13 mouse cellular contexts compared by ENCODE assay signal in genomic region chr1:135565775-135566174, GRCm38 (mm10). TPM values are rescaled to one million over a fixed set of nuclear protein-coding genes. Genes with fewer than 3 reads are reported as not detected.
DNase-seq lines count a peak whose midpoint lies in the region; ATAC-seq lines count a peak whose summit lies in the region.
"Had no signal": no experiment of that assay in that cellular context is flagged by ENCODE, and none has a peak within 500 bp of the region (broad histone marks: within the 10 kb centered on the region; RNA-seq: fewer than 3 reads in every experiment).

No protein-coding gene starts in this region.

- H3K27ac ChIP-seq in forebrain, embryonic 10.5 days, result peak overlapping the region; percentile 81
- no peak overlapping the region for H3K27ac ChIP-seq in forebrain, embryonic 11.5 days (ENCODE audit: low read depth, low read length)
- H3K27ac ChIP-seq in embryonic facial prominence, embryonic 10.5 days (replicated peaks), result peak overlapping the region; percentile 87; the same call in 1 of the 2 replicates
- peak overlapping the region; percentile 86 for H3K27ac ChIP-seq in forebrain, embryonic 16.5 days (ENCODE audit: low read length)
- H3K27ac ChIP-seq in limb, embryonic 12.5 days, result peak overlapping the region; percentile 31; the same call in 1 of the 2 replicates
- H3K27ac ChIP-seq: liver, embryonic 14.5 days had no signal

- no peak overlapping the region for H3K4me3 ChIP-seq in forebrain, embryonic 10.5 days
- no peak overlapping the region for H3K4me3 ChIP-seq in forebrain, embryonic 11.5 days (ENCODE audit: low read depth, low read length)
- no peak overlapping the region for H3K4me3 ChIP-seq in embryonic facial prominence, embryonic 10.5 days
- H3K4me3 ChIP-seq in forebrain, embryonic 16.5 days (replicated peaks; ENCODE audit: low read length), result no peak overlapping the region
- no peak overlapping the region for H3K4me3 ChIP-seq in limb, embryonic 12.5 days (replicated peaks)

- H3K4me1 ChIP-seq in forebrain, embryonic 10.5 days, result peaks cover 66% of the 10 kb centered on the region
- peaks cover 6% of the 10 kb centered on the region; the same call in 1 of the 2 replicates for H3K4me1 ChIP-seq in forebrain, embryonic 11.5 days (replicated peaks; ENCODE audit: control insufficient read depth, insufficient read depth, low read length)
- H3K4me1 ChIP-seq in embryonic facial prominence, embryonic 10.5 days, result peaks cover 80% of the 10 kb centered on the region
- peaks cover 70% of the 10 kb centered on the region for H3K4me1 ChIP-seq in forebrain, embryonic 16.5 days (replicated peaks; ENCODE audit: control insufficient read depth, insufficient read depth, low read length)
- peaks cover 80% of the 10 kb centered on the region for H3K4me1 ChIP-seq in limb, embryonic 12.5 days (replicated peaks)

- H3K4me2 ChIP-seq in forebrain, embryonic 11.5 days (ENCODE audit: low read depth, low read length, severe bottlenecking), result no peak overlapping the region
- H3K4me2 ChIP-seq in forebrain, embryonic 16.5 days (ENCODE audit: low read length), result no peak overlapping the region
- H3K4me2 ChIP-seq in limb, embryonic 12.5 days, result no peak overlapping the region

- no peak overlapping the region for H3K9ac ChIP-seq in forebrain, embryonic 11.5 days (ENCODE audit: low read length)
- no peak overlapping the region; the same call in 1 of the 2 replicates for H3K9ac ChIP-seq in forebrain, embryonic 16.5 days (replicated peaks; ENCODE audit: low read depth, low read length)
- no peak overlapping the region for H3K9ac ChIP-seq in limb, embryonic 12.5 days (replicated peaks)
- H3K9ac ChIP-seq: liver, embryonic 14.5 days had no signal

- H3K9me3 ChIP-seq in forebrain, embryonic 10.5 days, result no peaks in the 10 kb centered on the region
- no peaks in the 10 kb centered on the region for H3K9me3 ChIP-seq in forebrain, embryonic 11.5 days (ENCODE audit: control insufficient read depth, low read length)
- no peaks in the 10 kb centered on the region for H3K9me3 ChIP-seq in embryonic facial prominence, embryonic 10.5 days
- no peaks in the 10 kb centered on the region for H3K9me3 ChIP-seq in forebrain, embryonic 16.5 days (ENCODE audit: control insufficient read depth, low read length)
- no peaks in the 10 kb centered on the region for H3K9me3 ChIP-seq in limb, embryonic 12.5 days

- intact Hi-C loops in gastrocnemius, postnatal 36 days (cut with DNase I), result no loop called here

- 85% methylated on average over 5 of the region's 5 CpGs for WGBS in forebrain, embryonic 10.5 days
- 83% methylated on average over 5 of the region's 5 CpGs for WGBS in forebrain, embryonic 11.5 days
- 84% methylated on average over 5 of the region's 5 CpGs for WGBS in embryonic facial prominence, embryonic 10.5 days
- WGBS in forebrain, embryonic 16.5 days, result 46% methylated on average over 5 of the region's 5 CpGs
- 82% methylated on average over 5 of the region's 5 CpGs for WGBS in limb, embryonic 12.5 days

- no peak for DNase-seq in forebrain, embryonic 10.5 days (ENCODE audit: extremely low spot score, low spot score)
- DNase-seq in forebrain, embryonic 11.5 days (ENCODE audit: low spot score), result no peak
- DNase-seq in embryonic facial prominence, embryonic 10.5 days (ENCODE audit: low spot score), result no peak
- DNase-seq in spleen, postnatal 10 days (ENCODE audit: low spot score in 2 of 2), result no peak
- DNase-seq in gastrocnemius, postnatal 36 days, result no peak
- DNase-seq: adrenal gland, postnatal 25 days; gastrocnemius, postnatal 25 days; thymus, postnatal 4 days had no signal

- ATAC-seq in forebrain, embryonic 11.5 days (replicated peaks; ENCODE audit: low FRiP score), result no peak
- no peak for ATAC-seq in forebrain, embryonic 16.5 days
- ATAC-seq in limb, embryonic 12.5 days (ENCODE audit: insufficient number of reproducible peaks, insufficient read depth, low FRiP score, low TSS enrichment, low read depth), result no peak
- no peak for ATAC-seq in erythroblast, adult 5-6 weeks (replicated peaks; ENCODE audit: low FRiP score, poor library complexity, severe bottlenecking)
- ATAC-seq: lung, postnatal 0 days had no signal

- H3K36me3 ChIP-seq in forebrain, embryonic 10.5 days (replicated peaks), result 0 out of 2 replicates have a peak, but pooled peaks cover 4% of the 10 kb centered on the region
- no peaks in the 10 kb centered on the region for H3K36me3 ChIP-seq in forebrain, embryonic 11.5 days (ENCODE audit: control insufficient read depth, insufficient read depth, low read length)
- peaks cover 15% of the 10 kb centered on the region; the same call in 1 of the 2 replicates for H3K36me3 ChIP-seq in embryonic facial prominence, embryonic 10.5 days (replicated peaks)
- H3K36me3 ChIP-seq in forebrain, embryonic 16.5 days (ENCODE audit: control insufficient read depth, insufficient read depth), result no peaks in the 10 kb centered on the region
- no peaks in the 10 kb centered on the region for H3K36me3 ChIP-seq in limb, embryonic 12.5 days

- H3K27me3 ChIP-seq in forebrain, embryonic 10.5 days (ENCODE audit: poor library complexity, severe bottlenecking), result no peaks in the 10 kb centered on the region
- no peaks in the 10 kb centered on the region for H3K27me3 ChIP-seq in forebrain, embryonic 11.5 days (ENCODE audit: control insufficient read depth, insufficient read depth, low read length)
- H3K27me3 ChIP-seq in embryonic facial prominence, embryonic 10.5 days (replicated peaks; ENCODE audit: low read depth, poor library complexity, severe bottlenecking), result no peaks in the 10 kb centered on the region
- H3K27me3 ChIP-seq in forebrain, embryonic 16.5 days (replicated peaks; ENCODE audit: control insufficient read depth, insufficient read depth, low read length), result no peaks in the 10 kb centered on the region
- no peaks in the 10 kb centered on the region for H3K27me3 ChIP-seq in limb, embryonic 12.5 days

RNA-seq across cellular contexts. Expression of gene Nav1, which starts 41.3 kb away (rescaled TPM):
- polyA plus RNA-seq in forebrain, embryonic 10.5 days (2016; fragmentation: Nextera tagmentation; extraction: Ambion mirVana), result 25.3 and 28.4 TPM in 2 replicates
- polyA plus RNA-seq in forebrain, embryonic 11.5 days (2014; fragmentation: Nextera tagmentation; extraction: Ambion mirVana), result 23.4 and 26.9 TPM in 2 replicates
- 24.1 and 27.6 TPM in 2 replicates for polyA plus RNA-seq in embryonic facial prominence, embryonic 10.5 days (2016; fragmentation: Nextera tagmentation; extraction: Ambion mirVana)
- polyA plus RNA-seq in forebrain, embryonic 16.5 days (2015; fragmentation: Nextera tagmentation; extraction: Ambion mirVana), result 48.6 and 62.6 TPM in 2 replicates
- polyA plus RNA-seq in limb, embryonic 12.5 days (2016; fragmentation: Nextera tagmentation; extraction: Ambion mirVana), result 15.4 and 17.1 TPM in 2 replicates
- 1.5 and 1.7 TPM in 2 replicates for total RNA-seq in erythroblast, adult 5-6 weeks (2015; ENCODE audit: low replicate concordance)
- 0.77 and 1.4 TPM in 2 replicates for total RNA-seq in erythroblast, adult 5-6 weeks (2017; ENCODE audit: low replicate concordance)
- total RNA-seq in gastrocnemius, postnatal 36 days (2021), result 1 to 10 TPM; 8.7 to 9.7 TPM
